ENCODE assay signal across 24 mouse cellular contexts in genomic region chr6:114786461-114786860, GRCm38 (mm10).
DNase-seq lines count a peak whose midpoint lies in the region; ATAC-seq and TF ChIP-seq lines count a peak whose summit lies in the region.
"Had no signal": no experiment of that assay in that cellular context is flagged by ENCODE, and none has a peak within 500 bp of the region (broad histone marks: within the 10 kb centered on the region; RNA-seq: fewer than 3 reads in every experiment).

No protein-coding gene starts in this region.

- peaks cover 38% of the 10 kb centered on the region for H3K4me1 ChIP-seq in embryonic facial prominence, embryonic 13.5 days
- H3K4me1 ChIP-seq in embryonic facial prominence, embryonic 10.5 days: peaks cover 34% of the 10 kb centered on the region
- peaks cover 0 to 3% of the 10 kb centered on the region in 2 experiments; a peak in 1 of 4 replicates for H3K4me1 ChIP-seq in ES-E14 (ENCODE audit: control insufficient read depth in 2 of 2, insufficient read depth in 2 of 2, low read length in 2 of 2, poor library complexity in 1 of 2)
- peaks cover 6% of the 10 kb centered on the region for H3K4me1 ChIP-seq in midbrain, embryonic 16.5 days (ENCODE audit: control insufficient read depth, insufficient read depth, low read length)

- H3K9ac ChIP-seq in embryonic facial prominence, embryonic 13.5 days: no peak overlapping the region
- H3K9ac ChIP-seq in ES-E14 (ENCODE audit: insufficient read depth, low read depth, low read length, poor library complexity, severe bottlenecking): no peak overlapping the region
- no peak overlapping the region for H3K9ac ChIP-seq in midbrain, embryonic 16.5 days (ENCODE audit: low read depth, low read length)
- H3K9ac ChIP-seq: embryonic facial prominence, embryonic 15.5 days; forebrain, embryonic 12.5 days had no signal

- in situ Hi-C loops in ES-E14 (cut with MboI; ENCODE audit: low sequenced_read_pairs in 2 of 2, unreplicated experiment in 2 of 2): no loop called here

- no peaks in the 10 kb centered on the region for H3K27me3 ChIP-seq in embryonic facial prominence, embryonic 13.5 days
- no peaks in the 10 kb centered on the region for H3K27me3 ChIP-seq in embryonic facial prominence, embryonic 10.5 days (replicated peaks; ENCODE audit: low read depth, poor library complexity, severe bottlenecking)
- H3K27me3 ChIP-seq in midbrain, embryonic 16.5 days (ENCODE audit: control insufficient read depth, insufficient read depth, low read depth, low read length): no peaks in the 10 kb centered on the region
- H3K27me3 ChIP-seq: embryonic facial prominence, embryonic 15.5 days; forebrain, embryonic 12.5 days had no signal

- whole genome bisulfite sequencing in embryonic facial prominence, embryonic 13.5 days: 35% methylated on average over 3 of the region's 3 CpGs
- WGBS in embryonic facial prominence, embryonic 10.5 days: 44% methylated on average over 3 of the region's 3 CpGs
- 32% methylated on average over 3 of the region's 3 CpGs for WGBS in midbrain, embryonic 16.5 days

- intact Hi-C loops in left cerebral cortex, postnatal 36 days (cut with DNase I): no loop called here

- H3K9me3 ChIP-seq in embryonic facial prominence, embryonic 13.5 days: no peaks in the 10 kb centered on the region
- no peaks in the 10 kb centered on the region for H3K9me3 ChIP-seq in embryonic facial prominence, embryonic 10.5 days
- H3K9me3 ChIP-seq in ES-E14 (ENCODE audit: control insufficient read depth, insufficient read depth, low read depth, low read length): no peaks in the 10 kb centered on the region
- H3K9me3 ChIP-seq in midbrain, embryonic 16.5 days (replicated peaks; ENCODE audit: control insufficient read depth, low read length, poor library complexity, severe bottlenecking): no peaks in the 10 kb centered on the region
- H3K9me3 ChIP-seq: embryonic facial prominence, embryonic 15.5 days; forebrain, embryonic 10.5 days; forebrain, embryonic 12.5 days had no signal

- no peak for DNase-seq in embryonic facial prominence, embryonic 10.5 days (ENCODE audit: low spot score)
- peak; percentile 16 for DNase-seq in ES-E14 (ENCODE audit: low read depth, low spot score)
- peak; percentile 67 for DNase-seq in ZHBTc4 (ENCODE audit: low read depth, low spot score)
- DNase-seq in lung, postnatal 10 days: no peak
- DNase-seq in left cerebral cortex, postnatal 36 days (ENCODE audit: low spot score in 2 of 2): no peak
- DNase-seq: adrenal gland, adult 2 months; adrenal gland, postnatal 10 days; adrenal gland, postnatal 25 days; B cell, adult 2 months; cerebellum, adult 11 months; cerebellum, adult 18-20 months; cerebellum, adult 8-10 months; cerebellum, adult 9-11 months; cerebellum, postnatal 14 days; cerebellum, postnatal 36 days had no signal

- peak; percentile 21; the same call in 1 of the 2 replicates for ATAC-seq in embryonic facial prominence, embryonic 13.5 days (ENCODE audit: insufficient number of reproducible peaks, insufficient read depth, low FRiP score, low TSS enrichment, low read depth)
- ATAC-seq in midbrain, embryonic 16.5 days: no peak
- ATAC-seq: CD4-positive, CD25-positive, alpha-beta regulatory T cell, adult 4 months; forebrain, embryonic 14.5 days; forebrain, embryonic 16.5 days had no signal

- H3K4me3 ChIP-seq in embryonic facial prominence, embryonic 13.5 days: no peak overlapping the region
- H3K4me3 ChIP-seq in embryonic facial prominence, embryonic 10.5 days: no peak overlapping the region
- H3K4me3 ChIP-seq in ES-E14 (ENCODE audit: insufficient read depth in 1 of 2, low read depth in 1 of 2, low read length in 2 of 2, poor library complexity in 1 of 2, severe bottlenecking in 1 of 2): no peak overlapping the region
- H3K4me3 ChIP-seq in midbrain, embryonic 16.5 days (ENCODE audit: low read depth, low read length): no peak overlapping the region
- H3K4me3 ChIP-seq: embryonic facial prominence, embryonic 15.5 days; erythroblast, embryonic 14.5 days; forebrain, embryonic 10.5 days; forebrain, embryonic 12.5 days had no signal

- H3K27ac ChIP-seq in embryonic facial prominence, embryonic 13.5 days: no peak overlapping the region
- no peak overlapping the region for H3K27ac ChIP-seq in embryonic facial prominence, embryonic 10.5 days (replicated peaks)
- H3K27ac ChIP-seq in ES-E14 (ENCODE audit: insufficient read depth, low read depth, low read length, poor library complexity, severe bottlenecking): no peak overlapping the region
- no peak overlapping the region for H3K27ac ChIP-seq in midbrain, embryonic 16.5 days (ENCODE audit: low read length)
- H3K27ac ChIP-seq: embryonic facial prominence, embryonic 15.5 days; forebrain, embryonic 10.5 days; forebrain, embryonic 12.5 days had no signal

- no peaks in the 10 kb centered on the region for H3K36me3 ChIP-seq in embryonic facial prominence, embryonic 13.5 days
- H3K36me3 ChIP-seq in embryonic facial prominence, embryonic 10.5 days (replicated peaks): no peaks in the 10 kb centered on the region
- no peaks in the 10 kb centered on the region for H3K36me3 ChIP-seq in ES-E14 (ENCODE audit: control insufficient read depth, insufficient read depth, low read length, poor library complexity, severe bottlenecking)
- no peaks in the 10 kb centered on the region for H3K36me3 ChIP-seq in midbrain, embryonic 16.5 days (ENCODE audit: control insufficient read depth, insufficient read depth, low read length)
- H3K36me3 ChIP-seq: embryonic facial prominence, embryonic 15.5 days; forebrain, embryonic 10.5 days; forebrain, embryonic 12.5 days had no signal

- H3K4me2 ChIP-seq in embryonic facial prominence, embryonic 13.5 days: no peak overlapping the region
- H3K4me2 ChIP-seq in midbrain, embryonic 16.5 days (ENCODE audit: low read length): no peak overlapping the region
- H3K4me2 ChIP-seq: embryonic facial prominence, embryonic 15.5 days; forebrain, embryonic 12.5 days had no signal

TF ChIP-seq in ES-E14, 5 proteins besides CTCF, POLR2A, EP300 and RAD21:
- TF ChIP-seq MAFK (IDR thresholded peaks at IDR 0.05; ENCODE audit: insufficient read depth, low read depth, low read length) (no peak), ZC3H11A (IDR thresholded peaks at IDR 0.05; ENCODE audit: borderline replicate concordance, low read depth, low read length) (no peak), CHD2 (IDR thresholded peaks at IDR 0.05; ENCODE audit: low read depth, low read length) (no peak), HCFC1 (IDR thresholded peaks at IDR 0.05; ENCODE audit: borderline replicate concordance, insufficient read depth, low read length) (no peak), ZNF384 (IDR thresholded peaks at IDR 0.05; ENCODE audit: low read depth, low read length) (no peak)

Comparison
In these comparisons a context has a peak if more than half of its experiments do, and no peak if none do; other contexts are left out.
1. DNase-seq: peak in ES-E14 (single experiment) and ZHBTc4 (single experiment); none in embryonic facial prominence, embryonic 10.5 days (single experiment), lung, postnatal 10 days (single experiment) and left cerebral cortex, postnatal 36 days (0 of 2).